Mouse (Mus musculus): ENCODE data around the gene Cox6b2.

GRCm38 (mm10) chr7:4759670-4760069 lies 6.8 kb upstream of the Cox6b2 start:
- no peak for TF ChIP-seq CTCF (IDR thresholded peaks at IDR 0.05; ENCODE audit: extremely low read depth, insufficient read depth, low read length)
- no peak for TF ChIP-seq POLR2A (IDR thresholded peaks at IDR 0.05; ENCODE audit: extremely low read depth, insufficient read depth, low read length)
